Mouse (Mus musculus): ENCODE results near the gene Hadh.

DNA sequence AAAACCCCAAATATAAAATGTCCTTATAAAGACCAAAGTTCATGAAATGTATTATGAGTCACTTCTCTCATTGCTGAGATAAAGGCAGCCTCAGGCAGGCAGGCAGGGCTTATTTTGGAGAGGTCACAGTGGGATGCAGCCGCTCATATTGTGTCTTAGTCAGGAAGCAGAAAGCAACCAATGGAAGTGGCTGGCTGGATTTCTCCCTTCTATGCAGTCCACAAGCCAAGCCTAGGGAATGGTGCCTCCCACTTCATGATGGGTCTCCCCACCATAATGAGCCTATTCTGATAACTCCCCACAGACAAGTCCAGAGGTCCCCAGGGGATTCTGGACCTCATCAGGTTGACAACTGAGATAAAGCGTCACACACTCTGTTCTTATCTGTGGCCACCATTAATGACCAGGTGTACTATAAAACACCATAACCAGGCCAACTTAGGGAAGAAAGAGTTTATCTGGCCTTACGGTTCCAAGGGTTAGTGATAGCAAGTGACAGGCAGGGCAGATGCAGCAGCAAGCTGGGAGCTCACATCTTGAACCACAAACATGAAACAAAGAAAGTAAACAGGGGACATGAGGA is 16.4 kb downstream of the Hadh start:
- TF ChIP-seq CTCF (IDR thresholded peaks at IDR 0.05; ENCODE audit: low read depth) (no peak), EP300 (optimal IDR thresholded peaks at IDR 0.05) (no peak)
